Mouse (Mus musculus) adrenal gland, postnatal 25 days (tissue): Measurements from ENCODE around the gene Klra8. TPM values are rescaled to one million over a fixed set of nuclear protein-coding genes. Genes with fewer than 3 reads are reported as not detected.
"Not testable (repeated sequence)": the region's sequence is repeated elsewhere in the genome, so short reads cannot be mapped to it uniquely, and the experiment has no call there.

ENCODE experiments used
- DNase-seq: peaks from one replicate; pipeline ENCODE4 v3.0.0; 2021; ENCODE audit warnings: mixed read lengths
- long read RNA-seq: library from polyadenylated mRNA; stranded (forward); transcript quantifications from one replicate; pipeline ENCODE4 v2.0.0, GENCODE M21; 2021
- total RNA-seq: library from RNA; stranded (reverse); gene quantifications from 2 replicates; pipeline ENCODE4 v1.2.3, GENCODE M21; 2021

The Klra8 gene
- not detected in 2 replicates for total RNA-seq
- long read RNA-seq, result 0 reads

DNA sequence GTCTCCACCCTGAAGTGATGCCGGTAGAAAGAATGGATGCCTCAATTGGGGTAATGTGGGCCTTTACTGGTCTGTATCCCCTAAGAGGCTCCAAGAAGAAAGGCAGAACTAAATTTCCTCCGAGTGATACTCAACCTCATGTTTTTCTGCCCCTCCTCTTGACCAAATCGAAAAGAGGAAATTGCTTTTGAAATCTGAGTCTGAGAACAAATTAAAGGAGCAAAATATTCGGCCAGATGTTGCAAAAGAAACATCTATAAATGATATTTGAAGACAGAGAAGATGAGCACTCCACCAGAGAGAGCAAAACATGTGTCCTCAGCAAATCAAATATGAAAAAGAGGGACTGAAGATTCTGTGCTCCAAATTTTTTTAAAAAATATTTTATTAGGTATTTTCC, at the start of gene Klra8:
Klra8 (minus strand) TSS at position 101 of the 400 bp plus-strand sequence.
- not testable (repeated sequence) for DNase-seq

DNA sequence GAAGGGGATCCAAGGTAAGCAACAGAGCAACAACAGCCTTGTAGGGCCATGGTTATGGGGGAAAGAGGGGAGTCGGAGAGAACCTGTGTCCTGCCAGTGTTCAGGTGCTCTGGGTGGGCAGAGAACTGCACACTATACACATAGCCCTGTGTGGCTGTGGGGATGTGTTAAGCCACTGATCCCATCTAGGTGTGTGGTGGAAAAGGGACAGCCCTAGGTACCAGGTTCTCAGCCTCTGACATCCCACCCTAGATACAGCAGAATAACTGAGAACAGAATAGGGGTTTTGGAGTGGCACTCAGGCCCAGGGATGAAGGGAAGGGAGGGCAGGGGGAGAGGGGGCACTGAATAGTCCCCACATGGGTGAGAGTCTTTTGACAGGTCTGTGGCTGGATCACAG, 19.2 kb downstream of the Klra8 start:
- no peak for DNase-seq

DNA sequence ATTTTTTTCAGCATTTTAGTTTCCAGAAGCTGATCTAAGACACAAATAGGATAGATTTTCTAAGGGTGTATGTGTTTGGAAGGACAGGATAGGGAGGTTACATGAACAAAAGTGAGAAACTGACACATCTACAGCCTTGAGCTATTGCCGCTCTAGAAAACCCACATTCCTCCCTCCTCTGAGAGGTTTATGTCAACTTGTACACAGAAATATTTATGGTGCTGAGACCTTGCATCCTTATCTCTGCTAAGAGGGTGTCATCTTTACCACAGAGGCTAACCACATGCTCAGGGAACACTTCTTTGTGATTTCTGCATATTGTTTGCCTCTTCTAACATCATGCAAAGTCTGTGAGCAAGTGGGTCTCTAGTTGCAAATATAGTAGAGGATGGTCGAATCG, 27.0 kb downstream of the Klra8 start:
- not testable (repeated sequence) for DNase-seq

DNA sequence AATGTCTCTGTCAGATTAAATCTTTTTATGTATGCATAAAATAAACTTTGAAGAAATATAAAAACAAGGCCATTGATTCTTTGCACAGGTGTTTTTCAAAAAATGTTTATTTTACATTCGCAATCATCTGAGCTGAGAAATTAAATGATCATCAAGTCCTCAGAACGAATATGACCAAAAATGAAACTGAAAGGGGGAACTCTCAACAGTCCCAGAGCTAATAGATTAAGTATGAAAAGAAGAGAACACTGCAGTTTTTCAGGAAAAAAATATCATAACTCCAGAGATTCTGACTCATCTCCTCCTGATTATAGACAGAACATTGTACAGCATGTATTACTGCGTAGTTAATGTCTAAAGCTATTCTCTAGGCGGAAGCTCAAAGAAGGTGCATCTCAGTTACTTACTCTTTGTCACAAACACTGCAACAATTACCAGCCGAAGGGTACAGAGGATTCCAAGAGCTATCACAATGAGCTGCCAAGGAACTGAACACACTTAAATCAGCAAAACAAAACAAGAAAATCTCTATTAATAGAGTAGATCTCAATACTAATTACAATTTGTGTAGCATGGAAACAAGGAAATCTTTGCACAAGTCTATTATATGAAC, 37.3 kb downstream of the Klra8 start:
- DNase-seq, result no peak

DNA sequence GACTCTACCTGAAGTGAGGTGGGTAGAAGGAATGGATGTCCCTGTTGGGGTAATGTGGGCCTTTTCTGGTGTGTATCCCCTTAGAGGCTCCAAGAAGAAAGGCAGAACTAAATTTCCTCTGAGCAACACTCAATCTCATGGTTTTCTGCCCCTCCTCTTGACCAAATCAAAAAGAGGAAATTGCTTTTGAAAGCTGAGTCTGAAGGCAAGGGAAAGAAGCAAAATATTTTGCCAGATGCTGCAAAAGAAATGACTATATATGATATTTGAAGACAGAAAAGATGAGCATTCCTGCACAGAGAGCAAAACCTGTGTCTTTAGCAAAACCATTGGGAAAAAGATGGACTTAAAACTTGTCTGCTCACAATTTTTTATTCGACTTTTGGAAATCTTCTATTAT, 62.5 kb downstream of the Klra8 start, which contains the start of gene Klra4:
Klra4 (minus strand) TSS at position 101 of the 400 bp plus-strand sequence.
- not testable (repeated sequence) for DNase-seq

Other genes with a start within 250 kb of the Klra8 start
- not detected in 2 replicates for gene Klra5, start 212.2 kb downstream of the Klra8 start, total RNA-seq
- gene Klra6, start 102.9 kb downstream of the Klra8 start, total RNA-seq, result not detected in 2 replicates
- not detected in 2 replicates for gene Klra4, start 62.6 kb downstream of the Klra8 start, total RNA-seq
- gene Klra9, start 63.2 kb upstream of the Klra8 start, total RNA-seq, result not detected in 2 replicates
- gene Klra7, start 103.4 kb upstream of the Klra8 start, total RNA-seq, result not detected in 2 replicates
- not detected in 2 replicates for gene Klra10, start 152.0 kb upstream of the Klra8 start, total RNA-seq
- not detected in 2 replicates for gene Klra3, start 207.7 kb upstream of the Klra8 start, total RNA-seq